Mouse (Mus musculus): ENCODE measurements around the gene Ube2j2.

- TF ChIP-seq CTCF (IDR thresholded peaks at IDR 0.05; ENCODE audit: control insufficient read depth, insufficient read depth, low read length) (no peak), POLR2A (IDR thresholded peaks at IDR 0.05; ENCODE audit: borderline replicate concordance, control insufficient read depth, low read depth, low read length) (no peak)
These were observed 49.2 kb upstream of the Ube2j2 start for GRCm38 (mm10) chr4:155894311-155894881.
